Mouse (Mus musculus): ENCODE measurements around the gene Polr2h. TPM values are rescaled to one million over a fixed set of nuclear protein-coding genes. Genes with fewer than 3 reads are reported as not detected.

The Polr2h gene
- polyA plus RNA-seq, 1 experiment from 2014 or later: 58.4 TPM

DNA sequence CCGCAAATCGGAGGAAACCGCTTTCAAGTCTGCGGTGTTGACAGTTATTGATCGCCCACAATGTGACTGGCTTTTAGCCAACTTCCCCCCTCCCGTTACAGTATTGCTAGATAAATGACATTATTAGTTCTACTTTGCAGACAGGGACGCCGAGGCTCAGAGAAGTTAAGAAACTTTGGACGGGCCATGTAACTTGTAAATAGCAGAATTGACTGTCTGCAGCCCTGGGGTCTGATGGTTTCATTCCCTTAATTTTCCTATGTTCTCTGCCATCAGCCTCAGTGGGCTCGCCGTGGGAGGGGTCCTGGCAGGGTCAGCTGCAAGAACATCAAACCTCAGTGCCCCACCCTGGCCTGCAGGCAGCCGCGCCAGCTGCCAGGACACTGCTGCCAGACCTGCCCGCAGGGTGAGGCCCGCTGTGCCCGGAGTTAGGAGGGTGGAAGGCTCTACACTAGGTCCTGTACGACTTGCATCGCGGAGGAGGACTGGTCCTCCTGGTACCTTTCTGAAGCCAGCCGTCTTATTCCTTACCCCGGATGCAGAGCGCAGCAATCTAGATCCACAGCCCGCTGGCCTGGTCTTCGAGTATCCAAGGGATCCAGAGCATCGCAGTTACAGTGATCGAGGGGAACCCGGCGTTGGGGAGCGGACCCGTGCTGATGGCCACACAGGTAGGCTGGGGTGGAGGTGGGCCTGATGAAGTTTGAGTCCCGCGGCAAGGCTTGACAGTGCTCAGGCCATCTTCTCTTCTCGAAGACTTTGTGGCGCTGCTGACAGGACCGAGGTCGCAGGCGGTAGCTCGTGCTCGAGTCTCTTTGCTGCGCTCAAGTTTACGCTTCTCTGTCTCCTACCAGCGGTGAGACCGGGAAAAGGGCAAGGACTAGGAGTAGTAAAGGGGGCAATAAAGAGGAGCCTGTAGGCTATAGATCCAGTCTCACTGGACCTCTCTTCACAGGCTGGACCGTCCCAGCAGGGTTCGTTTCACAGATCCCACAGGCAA lies 16.6 kb downstream of the Polr2h start, which contains the start of gene Thpo:
Thpo (minus strand) TSS at position 781 of the 1,000 bp plus-strand sequence.
- 3% methylated on average over 45 of the region's 45 CpGs for WGBS
- peaks cover 68% of the 10 kb centered on the region for H3K27me3 ChIP-seq (ENCODE audit: control insufficient read depth, insufficient read depth, low read length)

DNA sequence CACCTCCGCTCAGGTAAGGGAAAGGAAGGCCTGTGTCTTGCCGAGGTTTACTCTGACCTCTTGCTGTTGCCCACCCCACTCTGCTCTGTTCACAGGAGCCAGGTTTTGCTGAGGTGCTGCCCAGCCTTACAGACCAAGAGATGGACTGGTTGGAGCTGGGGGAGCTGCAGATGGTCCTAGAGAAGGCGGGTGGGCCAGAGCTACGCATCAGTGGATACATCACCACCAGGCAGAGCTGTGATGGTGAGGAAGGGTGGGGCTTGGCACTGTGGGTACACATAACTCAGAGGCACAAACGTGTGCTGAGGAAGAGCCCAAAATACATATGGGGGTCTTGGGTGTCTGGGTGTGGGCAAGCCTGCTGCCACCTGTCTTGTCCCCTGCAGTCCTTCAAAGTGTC lies 18.2 kb downstream of the Polr2h start:
- H3K4me1 ChIP-seq (ENCODE audit: control insufficient read depth in 2 of 2, insufficient read depth in 2 of 2, low read length in 2 of 2): peaks cover 2 to 15% of the 10 kb centered on the region in 2 experiments; a peak in 3 of 4 replicates
- H3K27ac ChIP-seq (replicated peaks in 1 of 2; ENCODE audit: control insufficient read depth in 1 of 2, insufficient read depth in 1 of 2, low read depth in 2 of 2, low read length in 2 of 2): no peak overlapping the region
- no peak overlapping the region for H3K9ac ChIP-seq (ENCODE audit: low read length)
- H3K4me2 ChIP-seq (ENCODE audit: low read length): no peak overlapping the region
- H3K27me3 ChIP-seq (ENCODE audit: control insufficient read depth, insufficient read depth, low read length): peaks cover 63% of the 10 kb centered on the region
- ATAC-seq (ENCODE audit: insufficient number of reproducible peaks, insufficient read depth, low FRiP score, low read depth): no peak
- no peaks in the 10 kb centered on the region for H3K9me3 ChIP-seq (ENCODE audit: control insufficient read depth, low read length)
- whole genome bisulfite sequencing: 74% methylated on average over 5 of the region's 5 CpGs
- H3K36me3 ChIP-seq (ENCODE audit: control insufficient read depth, insufficient read depth, low read length): no peaks in the 10 kb centered on the region
- no peak overlapping the region for H3K4me3 ChIP-seq (ENCODE audit: control insufficient read depth in 1 of 2, insufficient read depth in 1 of 2, low read depth in 1 of 2, low read length in 2 of 2)

More for the DNA sequence above, 16.6 kb downstream of the Polr2h start, which contains the start of gene Thpo:
- H3K9ac ChIP-seq (ENCODE audit: low read length): peak within 1 kb of the TSS; percentile 73
- peak within 1 kb of the TSS; percentile 62 to 64 for H3K4me3 ChIP-seq (ENCODE audit: control insufficient read depth in 1 of 2, insufficient read depth in 1 of 2, low read depth in 1 of 2, low read length in 2 of 2)
- ATAC-seq (ENCODE audit: insufficient number of reproducible peaks, insufficient read depth, low FRiP score, low read depth): no peak
- H3K4me1 ChIP-seq (ENCODE audit: control insufficient read depth in 2 of 2, insufficient read depth in 2 of 2, low read length in 2 of 2): peaks cover 2 to 15% of the 10 kb centered on the region in 2 experiments; a peak in 3 of 4 replicates
- peak within 1 kb of the TSS; percentile 92 for H3K4me2 ChIP-seq (ENCODE audit: low read length)
- H3K27ac ChIP-seq (replicated peaks in 1 of 2; ENCODE audit: control insufficient read depth in 1 of 2, insufficient read depth in 1 of 2, low read depth in 2 of 2, low read length in 2 of 2): no peak within 1 kb of the TSS
- no peaks in the 10 kb centered on the region for H3K36me3 ChIP-seq (ENCODE audit: control insufficient read depth, insufficient read depth, low read length)
- H3K9me3 ChIP-seq (ENCODE audit: control insufficient read depth, low read length): no peaks in the 10 kb centered on the region

DNA sequence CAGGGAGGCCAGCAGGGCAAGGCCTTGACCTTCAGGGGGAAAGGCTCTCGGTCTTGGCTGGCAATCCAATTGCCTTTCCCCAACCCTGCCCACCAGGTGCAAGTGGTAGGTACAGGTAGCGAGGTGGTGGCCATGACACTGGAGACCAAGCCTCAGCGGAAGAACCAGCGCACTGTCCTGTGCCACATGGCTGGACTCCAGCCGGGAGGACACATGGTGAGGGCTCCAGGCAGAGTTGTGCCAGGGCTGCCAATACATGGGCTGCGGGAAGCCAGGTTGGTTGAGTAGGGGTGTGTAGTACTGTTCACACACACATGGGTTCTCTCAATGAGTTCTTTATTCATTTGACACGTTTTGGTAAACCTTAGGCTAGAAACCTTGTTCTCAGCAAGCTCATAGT lies 18.7 kb downstream of the Polr2h start:
- H3K27me3 ChIP-seq (ENCODE audit: control insufficient read depth, insufficient read depth, low read length): peaks cover 63% of the 10 kb centered on the region

DNA sequence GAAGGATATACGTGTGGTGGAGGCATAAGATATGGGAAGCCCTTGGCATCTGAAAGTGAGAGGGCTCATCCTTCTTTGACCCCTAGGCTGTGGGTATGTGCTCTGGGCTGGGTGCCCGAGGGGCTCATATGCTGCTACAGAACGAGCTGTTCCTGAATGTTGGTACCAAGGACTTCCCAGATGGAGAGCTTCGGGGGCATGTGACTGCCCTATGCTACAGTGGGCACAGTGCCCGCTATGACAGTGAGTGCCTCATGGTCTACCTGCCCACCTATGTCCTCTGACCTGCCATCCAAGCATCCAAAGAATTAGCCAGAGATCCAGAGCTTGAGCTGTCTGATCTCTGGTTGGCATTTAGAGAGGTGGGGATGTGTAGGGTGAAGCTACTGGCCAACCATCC lies 19.4 kb downstream of the Polr2h start:
- Histone ChIP-seq H3K4me3 (ENCODE audit: control insufficient read depth in 1 of 2, insufficient read depth in 1 of 2, low read depth in 1 of 2, low read length in 2 of 2) (no peak overlapping the region), H3K27me3 (ENCODE audit: control insufficient read depth, insufficient read depth, low read length) (peaks cover 59% of the 10 kb centered on the region), H3K4me1 (ENCODE audit: control insufficient read depth in 2 of 2, insufficient read depth in 2 of 2, low read length in 2 of 2) (peaks cover 2 to 15% of the 10 kb centered on the region in 2 experiments; a peak in 3 of 4 replicates), H3K9me3 (ENCODE audit: control insufficient read depth, low read length) (no peaks in the 10 kb centered on the region), H3K27ac (replicated peaks in 1 of 2; ENCODE audit: control insufficient read depth in 1 of 2, insufficient read depth in 1 of 2, low read depth in 2 of 2, low read length in 2 of 2) (no peak overlapping the region), H3K4me2 (ENCODE audit: low read length) (no peak overlapping the region), H3K9ac (ENCODE audit: low read length) (no peak overlapping the region), H3K36me3 (ENCODE audit: control insufficient read depth, insufficient read depth, low read length) (no peaks in the 10 kb centered on the region)
- ATAC-seq (ENCODE audit: insufficient number of reproducible peaks, insufficient read depth, low FRiP score, low read depth): no peak
- WGBS: 75% methylated on average over 5 of the region's 5 CpGs

More for the DNA sequence above, 18.7 kb downstream of the Polr2h start:
- WGBS: 82% methylated on average over 7 of the region's 7 CpGs
- H3K36me3 ChIP-seq (ENCODE audit: control insufficient read depth, insufficient read depth, low read length): no peaks in the 10 kb centered on the region
- H3K4me3 ChIP-seq (ENCODE audit: control insufficient read depth in 1 of 2, insufficient read depth in 1 of 2, low read depth in 1 of 2, low read length in 2 of 2): no peak overlapping the region
- no peak overlapping the region for H3K27ac ChIP-seq (replicated peaks in 1 of 2; ENCODE audit: control insufficient read depth in 1 of 2, insufficient read depth in 1 of 2, low read depth in 2 of 2, low read length in 2 of 2)
- H3K9me3 ChIP-seq (ENCODE audit: control insufficient read depth, low read length): no peaks in the 10 kb centered on the region
- no peak overlapping the region for H3K4me2 ChIP-seq (ENCODE audit: low read length)
- no peak for ATAC-seq (ENCODE audit: insufficient number of reproducible peaks, insufficient read depth, low FRiP score, low read depth)
- no peak overlapping the region for H3K9ac ChIP-seq (ENCODE audit: low read length)
- H3K4me1 ChIP-seq (ENCODE audit: control insufficient read depth in 2 of 2, insufficient read depth in 2 of 2, low read length in 2 of 2): peaks cover 2 to 15% of the 10 kb centered on the region in 2 experiments; a peak in 3 of 4 replicates

DNA sequence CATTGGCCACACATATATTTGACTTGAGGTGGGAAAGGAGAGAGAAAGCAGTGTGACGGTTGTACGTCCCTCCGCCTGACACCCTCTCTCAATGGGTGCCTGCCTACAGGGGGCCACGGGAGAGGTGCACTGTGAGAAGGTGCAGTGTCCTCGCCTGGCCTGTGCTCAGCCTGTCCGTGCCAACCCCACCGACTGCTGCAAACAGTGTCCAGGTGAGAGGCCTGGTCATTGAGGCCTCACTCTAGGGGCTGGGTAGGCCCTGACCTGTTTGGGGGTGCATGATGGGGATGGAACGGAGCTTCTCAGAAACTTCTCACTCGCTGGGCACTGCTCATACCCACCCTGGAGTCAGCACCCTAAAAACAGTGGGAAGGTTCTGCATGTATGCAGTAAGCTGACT lies 22.4 kb downstream of the Polr2h start:
- no peak overlapping the region for H3K27ac ChIP-seq (replicated peaks in 1 of 2; ENCODE audit: control insufficient read depth in 1 of 2, insufficient read depth in 1 of 2, low read depth in 2 of 2, low read length in 2 of 2)
- no peaks in the 10 kb centered on the region for H3K36me3 ChIP-seq (ENCODE audit: control insufficient read depth, insufficient read depth, low read length)
- no peaks in the 10 kb centered on the region for H3K9me3 ChIP-seq (ENCODE audit: control insufficient read depth, low read length)
- H3K4me1 ChIP-seq (ENCODE audit: control insufficient read depth in 2 of 2, insufficient read depth in 2 of 2, low read length in 2 of 2): no peaks in the 10 kb centered on the region
- 80% methylated on average over 9 of the region's 9 CpGs for WGBS
- no peak overlapping the region for H3K4me3 ChIP-seq (ENCODE audit: control insufficient read depth in 1 of 2, insufficient read depth in 1 of 2, low read depth in 1 of 2, low read length in 2 of 2)
- H3K27me3 ChIP-seq (ENCODE audit: control insufficient read depth, insufficient read depth, low read length): peaks cover 30% of the 10 kb centered on the region
- no peak for ATAC-seq (ENCODE audit: insufficient number of reproducible peaks, insufficient read depth, low FRiP score, low read depth)
- H3K4me2 ChIP-seq (ENCODE audit: low read length): no peak overlapping the region
- H3K9ac ChIP-seq (ENCODE audit: low read length): no peak overlapping the region

DNA sequence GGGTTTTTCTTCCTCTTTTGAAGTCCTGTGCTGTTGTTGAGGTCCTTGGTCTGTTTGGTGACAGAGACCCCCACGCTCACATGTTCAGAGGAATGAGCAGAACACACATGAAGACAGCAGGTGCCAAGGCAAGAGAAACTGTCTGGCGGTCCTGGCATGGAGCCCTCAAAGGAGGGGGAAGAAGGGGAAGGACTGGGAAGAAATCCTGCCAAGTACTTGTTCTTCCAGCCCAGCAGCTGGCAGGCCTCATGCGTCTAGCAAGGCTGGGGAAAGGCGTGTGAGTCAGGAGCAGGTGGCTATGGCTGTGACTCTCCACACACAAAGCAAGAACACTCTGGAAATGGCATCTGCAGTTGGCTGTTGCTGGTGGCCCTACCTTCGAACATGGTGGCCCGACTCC lies 29.2 kb downstream of the Polr2h start:
- no peak for ATAC-seq (ENCODE audit: insufficient number of reproducible peaks, insufficient read depth, low FRiP score, low read depth)
- no peak overlapping the region for H3K27ac ChIP-seq (replicated peaks in 1 of 2; ENCODE audit: control insufficient read depth in 1 of 2, insufficient read depth in 1 of 2, low read depth in 2 of 2, low read length in 2 of 2)
- H3K4me1 ChIP-seq (ENCODE audit: control insufficient read depth in 2 of 2, insufficient read depth in 2 of 2, low read length in 2 of 2): no peaks in the 10 kb centered on the region
- H3K4me3 ChIP-seq (ENCODE audit: control insufficient read depth in 1 of 2, insufficient read depth in 1 of 2, low read depth in 1 of 2, low read length in 2 of 2): no peak overlapping the region
- no peak overlapping the region for H3K9ac ChIP-seq (ENCODE audit: low read length)
- H3K4me2 ChIP-seq (ENCODE audit: low read length): no peak overlapping the region
- WGBS: 65% methylated on average over 6 of the region's 6 CpGs
- H3K27me3 ChIP-seq (ENCODE audit: control insufficient read depth, insufficient read depth, low read length): 0 out of 2 replicates have a peak, but pooled peaks cover 5% of the 10 kb centered on the region
- H3K9me3 ChIP-seq (ENCODE audit: control insufficient read depth, low read length): no peaks in the 10 kb centered on the region
- no peaks in the 10 kb centered on the region for H3K36me3 ChIP-seq (ENCODE audit: control insufficient read depth, insufficient read depth, low read length)

DNA sequence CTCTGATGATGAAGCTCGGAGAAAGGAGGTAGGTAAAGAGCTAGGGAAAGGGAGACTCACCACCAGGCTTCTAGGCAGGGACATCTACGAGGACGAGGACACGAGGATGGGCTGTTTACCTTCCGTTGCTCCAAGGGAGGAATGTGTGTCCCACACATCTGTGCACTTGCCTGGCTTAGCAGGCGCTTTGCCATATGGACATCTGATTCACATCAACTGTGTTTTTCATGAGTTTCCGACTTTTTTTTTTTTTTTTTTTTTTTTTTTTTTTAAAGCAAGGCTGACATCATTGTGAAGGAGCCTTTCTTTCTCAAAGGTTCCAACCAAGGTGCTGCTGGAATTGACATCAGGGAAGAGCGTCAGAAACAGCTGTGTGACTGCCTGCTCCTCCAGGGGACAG lies 33.1 kb downstream of the Polr2h start:
- ATAC-seq (ENCODE audit: insufficient number of reproducible peaks, insufficient read depth, low FRiP score, low read depth): no peak
- WGBS: 45% methylated on average over 8 of the region's 8 CpGs
- H3K4me2 ChIP-seq (ENCODE audit: low read length): no peak overlapping the region

More for the DNA sequence above, 33.1 kb downstream of the Polr2h start:
- H3K27me3 ChIP-seq (ENCODE audit: control insufficient read depth, insufficient read depth, low read length): 0 out of 2 replicates have a peak, but pooled peaks cover 5% of the 10 kb centered on the region
- H3K9me3 ChIP-seq (ENCODE audit: control insufficient read depth, low read length): no peaks in the 10 kb centered on the region; the same call in 1 of the 2 replicates
- no peaks in the 10 kb centered on the region for H3K4me1 ChIP-seq (ENCODE audit: control insufficient read depth in 2 of 2, insufficient read depth in 2 of 2, low read length in 2 of 2)
- no peaks in the 10 kb centered on the region for H3K36me3 ChIP-seq (ENCODE audit: control insufficient read depth, insufficient read depth, low read length)
- H3K4me3 ChIP-seq (ENCODE audit: control insufficient read depth in 1 of 2, insufficient read depth in 1 of 2, low read depth in 1 of 2, low read length in 2 of 2): no peak overlapping the region
- H3K9ac ChIP-seq (ENCODE audit: low read length): no peak overlapping the region
- H3K27ac ChIP-seq (replicated peaks in 1 of 2; ENCODE audit: control insufficient read depth in 1 of 2, insufficient read depth in 1 of 2, low read depth in 2 of 2, low read length in 2 of 2): no peak overlapping the region
